Mouse (Mus musculus): ENCODE measurements around the gene Cdc34. TPM values are rescaled to one million over a fixed set of nuclear protein-coding genes. Genes with fewer than 3 reads are reported as not detected.

The Cdc34 gene
- total RNA-seq, 1 experiment = 507 TPM

GRCm38 (mm10) chr10:79654946-79655395, 27.0 kb upstream of the Cdc34 start:
- Histone ChIP-seq H3K36me3 (ENCODE audit: control insufficient read depth, insufficient read depth, low read length, poor library complexity, severe bottlenecking) (no peaks in the 10 kb centered on the region), H3K9ac (ENCODE audit: insufficient read depth, low read depth, low read length, poor library complexity, severe bottlenecking) (no peak overlapping the region), H3K9me3 (ENCODE audit: control insufficient read depth, insufficient read depth, low read depth, low read length) (no peaks in the 10 kb centered on the region), H3K4me1 (ENCODE audit: control insufficient read depth in 2 of 2, insufficient read depth in 2 of 2, low read length in 2 of 2, poor library complexity in 1 of 2) (no peaks in the 10 kb centered on the region; a peak in 1 of 4 replicates), H3K27ac (ENCODE audit: insufficient read depth, low read depth, low read length, poor library complexity, severe bottlenecking) (no peak overlapping the region), H3K4me3 (ENCODE audit: insufficient read depth in 1 of 2, low read depth in 1 of 2, low read length in 2 of 2, poor library complexity in 1 of 2, severe bottlenecking in 1 of 2) (no peak overlapping the region)
- no peak for DNase-seq (ENCODE audit: low read depth, low spot score)
- in situ Hi-C loops (cut with MboI; ENCODE audit: low sequenced_read_pairs in 2 of 2, unreplicated experiment in 2 of 2) = loop anchor here in 1 of 2 experiments (10.0 kb wide), 1 partner anchor 60 kb away; no protein-coding TSS in a partner anchor
- TF ChIP-seq ZNF384 (IDR thresholded peaks at IDR 0.05; ENCODE audit: low read depth, low read length) (no peak), ZC3H11A (IDR thresholded peaks at IDR 0.05; ENCODE audit: borderline replicate concordance, low read depth, low read length) (no peak), MAFK (IDR thresholded peaks at IDR 0.05; ENCODE audit: insufficient read depth, low read depth, low read length) (no peak), HCFC1 (IDR thresholded peaks at IDR 0.05; ENCODE audit: borderline replicate concordance, insufficient read depth, low read length) (no peak), CHD2 (IDR thresholded peaks at IDR 0.05; ENCODE audit: low read depth, low read length) (no peak)

DNA sequence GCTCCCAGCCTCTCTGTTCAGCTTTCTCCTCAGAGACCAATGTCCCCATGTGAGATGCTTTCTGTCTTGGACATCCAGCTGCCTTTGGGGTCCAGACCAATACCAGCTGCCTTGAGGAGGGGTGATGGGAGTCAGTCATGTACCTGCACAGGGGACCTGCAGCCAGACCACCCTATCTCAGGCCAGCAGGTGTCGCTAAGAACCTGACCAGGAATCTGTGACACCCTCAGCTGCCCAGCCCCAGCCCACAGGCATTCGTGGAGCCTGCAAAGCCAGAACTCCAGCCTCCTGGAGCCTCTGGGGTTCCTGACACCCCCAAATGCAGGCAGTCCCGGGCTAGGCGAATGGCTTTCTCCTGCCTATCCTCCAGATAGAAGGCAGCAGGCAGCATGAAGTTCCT, 23.2 kb upstream of the Cdc34 start:
- DNase-seq (ENCODE audit: low read depth, low spot score) = no peak

DNA sequence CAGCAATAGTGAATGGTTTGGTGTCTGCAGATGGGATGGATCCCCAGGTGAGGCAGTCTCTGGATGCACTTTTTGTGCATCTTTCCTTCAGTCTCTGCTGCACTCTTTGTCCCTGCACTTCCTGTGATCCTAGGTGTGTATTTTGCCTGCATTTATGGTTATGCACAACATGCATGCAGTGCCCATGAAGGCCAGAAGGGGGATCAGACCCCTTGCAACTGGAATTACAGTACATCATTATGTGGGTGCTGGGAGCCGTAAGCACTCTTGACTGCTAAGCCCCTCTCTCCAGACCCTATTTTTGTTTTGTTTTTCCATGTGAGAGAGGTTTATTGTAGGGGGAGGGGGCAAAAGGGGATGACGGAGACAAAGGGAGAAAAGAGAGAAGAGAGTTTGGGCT, 21.7 kb upstream of the Cdc34 start:
- H3K4me1 ChIP-seq (ENCODE audit: control insufficient read depth in 2 of 2, insufficient read depth in 2 of 2, low read length in 2 of 2, poor library complexity in 1 of 2) = peaks cover 4 to 25% of the 10 kb centered on the region in 2 experiments; a peak in 3 of 4 replicates
- no peak overlapping the region for H3K27ac ChIP-seq (ENCODE audit: insufficient read depth, low read depth, low read length, poor library complexity, severe bottlenecking)
- no peaks in the 10 kb centered on the region for H3K9me3 ChIP-seq (ENCODE audit: control insufficient read depth, insufficient read depth, low read depth, low read length)
- no peak overlapping the region for H3K4me3 ChIP-seq (ENCODE audit: insufficient read depth in 1 of 2, low read depth in 1 of 2, low read length in 2 of 2, poor library complexity in 1 of 2, severe bottlenecking in 1 of 2)
- in situ Hi-C loops (cut with MboI; ENCODE audit: low sequenced_read_pairs in 2 of 2, unreplicated experiment in 2 of 2) = no loop called here
- TF ChIP-seq MAFK (IDR thresholded peaks at IDR 0.05; ENCODE audit: insufficient read depth, low read depth, low read length) (no peak), CHD2 (IDR thresholded peaks at IDR 0.05; ENCODE audit: low read depth, low read length) (no peak), ZC3H11A (IDR thresholded peaks at IDR 0.05; ENCODE audit: borderline replicate concordance, low read depth, low read length) (no peak), HCFC1 (IDR thresholded peaks at IDR 0.05; ENCODE audit: borderline replicate concordance, insufficient read depth, low read length) (no peak), ZNF384 (IDR thresholded peaks at IDR 0.05; ENCODE audit: low read depth, low read length) (no peak)
- no peak for DNase-seq (ENCODE audit: low read depth, low spot score)
- no peaks in the 10 kb centered on the region for H3K36me3 ChIP-seq (ENCODE audit: control insufficient read depth, insufficient read depth, low read length, poor library complexity, severe bottlenecking)
- no peak overlapping the region for H3K9ac ChIP-seq (ENCODE audit: insufficient read depth, low read depth, low read length, poor library complexity, severe bottlenecking)

More for the DNA sequence above, 23.2 kb upstream of the Cdc34 start:
- in situ Hi-C loops (cut with MboI; ENCODE audit: low sequenced_read_pairs in 2 of 2, unreplicated experiment in 2 of 2) = loop anchor here in 1 of 2 experiments (10.0 kb wide), 1 partner anchor 64 kb away; no protein-coding TSS in a partner anchor
- Histone ChIP-seq H3K9ac (ENCODE audit: insufficient read depth, low read depth, low read length, poor library complexity, severe bottlenecking) (no peak overlapping the region), H3K27ac (ENCODE audit: insufficient read depth, low read depth, low read length, poor library complexity, severe bottlenecking) (no peak overlapping the region), H3K4me3 (ENCODE audit: insufficient read depth in 1 of 2, low read depth in 1 of 2, low read length in 2 of 2, poor library complexity in 1 of 2, severe bottlenecking in 1 of 2) (no peak overlapping the region), H3K9me3 (ENCODE audit: control insufficient read depth, insufficient read depth, low read depth, low read length) (no peaks in the 10 kb centered on the region), H3K36me3 (ENCODE audit: control insufficient read depth, insufficient read depth, low read length, poor library complexity, severe bottlenecking) (no peaks in the 10 kb centered on the region), H3K4me1 (ENCODE audit: control insufficient read depth in 2 of 2, insufficient read depth in 2 of 2, low read length in 2 of 2, poor library complexity in 1 of 2) (peaks cover 2 to 14% of the 10 kb centered on the region in 2 experiments; a peak in 2 of 4 replicates)
- TF ChIP-seq HCFC1 (IDR thresholded peaks at IDR 0.05; ENCODE audit: borderline replicate concordance, insufficient read depth, low read length) (no peak), ZC3H11A (IDR thresholded peaks at IDR 0.05; ENCODE audit: borderline replicate concordance, low read depth, low read length) (no peak), ZNF384 (IDR thresholded peaks at IDR 0.05; ENCODE audit: low read depth, low read length) (no peak), MAFK (IDR thresholded peaks at IDR 0.05; ENCODE audit: insufficient read depth, low read depth, low read length) (no peak)

GRCm38 (mm10) chr10:79661861-79662260, 20.1 kb upstream of the Cdc34 start:
- H3K9me3 ChIP-seq (ENCODE audit: control insufficient read depth, insufficient read depth, low read depth, low read length) = no peaks in the 10 kb centered on the region
- no peak for DNase-seq (ENCODE audit: low read depth, low spot score)
- H3K9ac ChIP-seq (ENCODE audit: insufficient read depth, low read depth, low read length, poor library complexity, severe bottlenecking) = peak overlapping the region; percentile 52; the same call in 1 of the 2 replicates
- H3K4me3 ChIP-seq (ENCODE audit: insufficient read depth in 1 of 2, low read depth in 1 of 2, low read length in 2 of 2, poor library complexity in 1 of 2, severe bottlenecking in 1 of 2) = peak overlapping the region; percentile 38 to 46; a peak in 3 of 4 replicates
- peak overlapping the region; percentile 27; the same call in 1 of the 2 replicates for H3K27ac ChIP-seq (ENCODE audit: insufficient read depth, low read depth, low read length, poor library complexity, severe bottlenecking)
- TF ChIP-seq MAFK (IDR thresholded peaks at IDR 0.05; ENCODE audit: insufficient read depth, low read depth, low read length) (no peak), ZNF384 (IDR thresholded peaks at IDR 0.05; ENCODE audit: low read depth, low read length) (no peak), CHD2 (IDR thresholded peaks at IDR 0.05; ENCODE audit: low read depth, low read length) (no peak), HCFC1 (IDR thresholded peaks at IDR 0.05; ENCODE audit: borderline replicate concordance, insufficient read depth, low read length) (no peak), ZC3H11A (IDR thresholded peaks at IDR 0.05; ENCODE audit: borderline replicate concordance, low read depth, low read length) (no peak)
- in situ Hi-C loops (cut with MboI; ENCODE audit: low sequenced_read_pairs in 2 of 2, unreplicated experiment in 2 of 2) = no loop called here
- peaks cover 4 to 25% of the 10 kb centered on the region in 2 experiments; a peak in 3 of 4 replicates for H3K4me1 ChIP-seq (ENCODE audit: control insufficient read depth in 2 of 2, insufficient read depth in 2 of 2, low read length in 2 of 2, poor library complexity in 1 of 2)
- H3K36me3 ChIP-seq (ENCODE audit: control insufficient read depth, insufficient read depth, low read length, poor library complexity, severe bottlenecking) = no peaks in the 10 kb centered on the region

All from ES-E14 (cell line).